Comparison of ENCODE assay signal across 8 mouse cellular contexts in the genomic region with DNA sequence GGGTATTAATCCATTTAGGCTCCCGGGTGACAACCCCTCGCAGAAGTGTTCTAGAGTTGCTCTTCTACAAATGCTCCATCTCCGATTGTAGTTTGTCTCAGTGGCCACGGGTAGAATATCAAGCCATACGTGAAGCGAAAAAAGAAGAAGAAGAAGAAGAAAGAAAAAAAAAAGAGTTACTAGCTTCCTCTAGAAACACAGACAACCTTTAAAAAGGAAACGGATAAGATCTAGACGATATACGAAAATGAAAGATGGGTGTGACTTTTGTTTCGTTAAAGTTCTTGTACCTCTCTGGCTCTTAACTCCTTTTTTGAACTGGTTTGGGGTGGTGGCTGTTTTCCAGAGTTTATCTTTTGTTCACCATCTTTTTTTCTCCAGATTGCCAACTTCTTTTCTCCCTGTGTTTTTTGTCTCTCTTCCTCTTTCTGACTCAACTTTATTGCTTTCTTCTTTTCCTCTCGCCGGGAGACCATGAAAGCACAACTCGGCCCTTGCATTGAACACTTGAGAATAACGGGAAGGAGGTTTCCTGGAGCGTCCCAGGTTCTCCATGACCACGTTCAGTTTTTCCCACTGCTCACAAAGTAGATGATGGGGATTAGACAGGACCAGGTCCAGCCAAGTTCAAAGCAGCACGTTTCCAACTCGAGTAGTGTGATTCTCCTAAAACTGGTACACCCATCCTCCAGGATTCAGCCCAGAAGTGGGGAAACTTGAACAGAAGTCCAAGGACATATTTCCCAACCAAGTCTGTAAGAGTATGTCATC. TPM values are rescaled to one million over a fixed set of nuclear protein-coding genes. Genes with fewer than 3 reads are reported as not detected.
DNase-seq lines count a peak whose midpoint lies in the region; ATAC-seq and TF ChIP-seq lines count a peak whose summit lies in the region.

No protein-coding gene starts in this region.

- no peaks in the 10 kb centered on the region; the same call in 1 of the 2 replicates for H3K27me3 ChIP-seq in lung, embryonic 14.5 days (ENCODE audit: insufficient read depth, low read length)
- H3K27me3 ChIP-seq in embryonic facial prominence, embryonic 12.5 days, result 0 out of 2 replicates have a peak, but pooled peaks cover 4% of the 10 kb centered on the region
- 0 out of 2 replicates have a peak, but pooled peaks cover 3% of the 10 kb centered on the region for H3K27me3 ChIP-seq in midbrain, embryonic 15.5 days (replicated peaks)

- no peaks in the 10 kb centered on the region for H3K9me3 ChIP-seq in lung, embryonic 14.5 days (ENCODE audit: low read depth, low read length)
- no peaks in the 10 kb centered on the region for H3K9me3 ChIP-seq in embryonic facial prominence, embryonic 12.5 days
- H3K9me3 ChIP-seq in midbrain, embryonic 15.5 days, result no peaks in the 10 kb centered on the region

- H3K4me2 ChIP-seq in lung, embryonic 14.5 days, result peak overlapping the region; percentile 74
- H3K4me2 ChIP-seq in embryonic facial prominence, embryonic 12.5 days (replicated peaks), result peak overlapping the region; percentile 69
- peak overlapping the region; percentile 76 for H3K4me2 ChIP-seq in midbrain, embryonic 15.5 days

- H3K36me3 ChIP-seq in lung, embryonic 14.5 days (ENCODE audit: insufficient read depth), result no peaks in the 10 kb centered on the region; the same call in 1 of the 2 replicates
- H3K36me3 ChIP-seq in embryonic facial prominence, embryonic 12.5 days, result 0 out of 2 replicates have a peak, but pooled peaks cover 3% of the 10 kb centered on the region
- no peaks in the 10 kb centered on the region for H3K36me3 ChIP-seq in midbrain, embryonic 15.5 days (replicated peaks)

- peak overlapping the region; percentile 82 for H3K9ac ChIP-seq in lung, embryonic 14.5 days
- H3K9ac ChIP-seq in embryonic facial prominence, embryonic 12.5 days, result no peak overlapping the region
- H3K9ac ChIP-seq in midbrain, embryonic 15.5 days, result no peak overlapping the region

- TF ChIP-seq CTCF in lung, embryonic 14.5 days (IDR thresholded peaks at IDR 0.05; ENCODE audit: low read depth), result no peak

- no peak for ATAC-seq in lung, embryonic 14.5 days (ENCODE audit: insufficient read depth)
- ATAC-seq in embryonic facial prominence, embryonic 12.5 days (ENCODE audit: insufficient number of reproducible peaks, insufficient read depth, low FRiP score, low TSS enrichment), result no peak
- peak; percentile 23 for ATAC-seq in inflammation-experienced regulatory T-cells, adult 6 months
- ATAC-seq in midbrain, embryonic 15.5 days (replicated peaks), result no peak

- H3K4me1 ChIP-seq in lung, embryonic 14.5 days (ENCODE audit: insufficient read depth), result no peaks in the 10 kb centered on the region
- peaks cover 15% of the 10 kb centered on the region for H3K4me1 ChIP-seq in embryonic facial prominence, embryonic 12.5 days
- H3K4me1 ChIP-seq in midbrain, embryonic 15.5 days, result peaks cover 31% of the 10 kb centered on the region

- 4% methylated on average over 18 of the region's 18 CpGs for WGBS in lung, embryonic 14.5 days
- WGBS in embryonic facial prominence, embryonic 12.5 days, result 2% methylated on average over 18 of the region's 18 CpGs
- WGBS in midbrain, embryonic 15.5 days, result 3% methylated on average over 18 of the region's 18 CpGs

- H3K27ac ChIP-seq in lung, embryonic 14.5 days (ENCODE audit: low read depth), result no peak overlapping the region
- no peak overlapping the region for H3K27ac ChIP-seq in embryonic facial prominence, embryonic 12.5 days
- no peak overlapping the region for H3K27ac ChIP-seq in midbrain, embryonic 15.5 days

- peak; percentile 36 for DNase-seq in lung, embryonic 14.5 days
- DNase-seq in lung, postnatal 36 days, result no peak
- DNase-seq in frontal cortex, postnatal 10 days (ENCODE audit: low spot score in 2 of 2), result no peak
- no peak for DNase-seq in urinary bladder, adult 2 months (ENCODE audit: low spot score)
- DNase-seq in urinary bladder, postnatal 14 days (ENCODE audit: low spot score), result no peak

- peak overlapping the region; percentile 78 for H3K4me3 ChIP-seq in lung, embryonic 14.5 days (ENCODE audit: low read depth, low read length)
- H3K4me3 ChIP-seq in embryonic facial prominence, embryonic 12.5 days, result peak overlapping the region; percentile 92
- peak overlapping the region; percentile 93 for H3K4me3 ChIP-seq in midbrain, embryonic 15.5 days

RNA-seq across cellular contexts. Expression of gene Mllt3, which starts 1.4 kb away (rescaled TPM):
- 43.6 and 44.1 TPM in 2 replicates for polyA plus RNA-seq in lung, embryonic 14.5 days (2014; fragmentation: Nextera tagmentation; extraction: Ambion mirVana)
- 70.3 and 79.8 TPM in 2 replicates for polyA plus RNA-seq in embryonic facial prominence, embryonic 12.5 days (2016; fragmentation: Nextera tagmentation; extraction: Ambion mirVana)
- polyA plus RNA-seq in inflammation-experienced regulatory T-cells, adult 6 months (2017; shearing (Covaris generic)), result 100 to 1,000 TPM in 2 of 3 experiments, 10 to 100 TPM in 1; 91.7 to 126 (median 120) TPM
- polyA plus RNA-seq in midbrain, embryonic 15.5 days (2015; fragmentation: Nextera tagmentation; extraction: Ambion mirVana), result 95.2 and 96.6 TPM in 2 replicates
- 13.9 and 17.1 TPM in 2 replicates for polyA plus RNA-seq in urinary bladder, adult 2 months (2012; rRNA removed)

RNA-seq across cellular contexts. Expression of gene Focad, which starts 59.9 kb away (rescaled TPM):
- 20.8 and 21.7 TPM in 2 replicates for polyA plus RNA-seq in lung, embryonic 14.5 days (2014; fragmentation: Nextera tagmentation; extraction: Ambion mirVana)
- polyA plus RNA-seq in embryonic facial prominence, embryonic 12.5 days (2016; fragmentation: Nextera tagmentation; extraction: Ambion mirVana), result 15.4 TPM in 2 replicates
- 10 to 100 TPM in 2 of 3 experiments, 1 to 10 TPM in 1; 6.9 to 14.5 (median 11.6) TPM for polyA plus RNA-seq in inflammation-experienced regulatory T-cells, adult 6 months (2017; shearing (Covaris generic))
- polyA plus RNA-seq in midbrain, embryonic 15.5 days (2015; fragmentation: Nextera tagmentation; extraction: Ambion mirVana), result 13.8 and 15.1 TPM in 2 replicates
- polyA plus RNA-seq in urinary bladder, adult 2 months (2012; rRNA removed), result 10.8 and 11.0 TPM in 2 replicates
